Mouse (Mus musculus) myocyte (in vitro differentiated cells): Measurements from ENCODE around the gene Htr2a.

Experiments used
- POLR2A ChIP-seq: IDR thresholded peaks from one replicate; pipeline ENCODE4 v1.6.1; 2011; ENCODE audit warnings: low read depth, mild to moderate bottlenecking, control low read depth, moderate library complexity; ENCODE audit not compliant: insufficient read length
- SRF ChIP-seq: IDR thresholded peaks from one replicate; pipeline ENCODE4 v1.6.1; 2011; ENCODE audit warnings: low read depth; ENCODE audit not compliant: control insufficient read depth, insufficient read length
- TCF12 ChIP-seq: IDR thresholded peaks from one replicate; pipeline ENCODE4 v1.6.1; 2011; ENCODE audit warnings: mild to moderate bottlenecking, control low read depth; ENCODE audit not compliant: poor library complexity, insufficient read depth, severe bottlenecking

GRCm38 (mm10) chr14:74657227-74657626 lies 16.6 kb downstream of the Htr2a start:
- TF ChIP-seq SRF = no peak
- no peak for TF ChIP-seq TCF12
- no peak for TF ChIP-seq POLR2A
